Mouse (Mus musculus) G1E (cell line): ENCODE measurements around the gene Lrrc45.

Experiments
- CTCF ChIP-seq: IDR thresholded peaks from 2 replicates; pipeline ENCODE4 v1.5.1; 2012; ENCODE audit warnings: low read depth, low read length, inconsistent platforms, mixed read lengths
- GATA2 ChIP-seq: IDR thresholded peaks from 2 replicates; pipeline ENCODE4 v1.6.1; 2012; ENCODE audit warnings: low read depth, low read length, inconsistent platforms, borderline replicate concordance

DNA sequence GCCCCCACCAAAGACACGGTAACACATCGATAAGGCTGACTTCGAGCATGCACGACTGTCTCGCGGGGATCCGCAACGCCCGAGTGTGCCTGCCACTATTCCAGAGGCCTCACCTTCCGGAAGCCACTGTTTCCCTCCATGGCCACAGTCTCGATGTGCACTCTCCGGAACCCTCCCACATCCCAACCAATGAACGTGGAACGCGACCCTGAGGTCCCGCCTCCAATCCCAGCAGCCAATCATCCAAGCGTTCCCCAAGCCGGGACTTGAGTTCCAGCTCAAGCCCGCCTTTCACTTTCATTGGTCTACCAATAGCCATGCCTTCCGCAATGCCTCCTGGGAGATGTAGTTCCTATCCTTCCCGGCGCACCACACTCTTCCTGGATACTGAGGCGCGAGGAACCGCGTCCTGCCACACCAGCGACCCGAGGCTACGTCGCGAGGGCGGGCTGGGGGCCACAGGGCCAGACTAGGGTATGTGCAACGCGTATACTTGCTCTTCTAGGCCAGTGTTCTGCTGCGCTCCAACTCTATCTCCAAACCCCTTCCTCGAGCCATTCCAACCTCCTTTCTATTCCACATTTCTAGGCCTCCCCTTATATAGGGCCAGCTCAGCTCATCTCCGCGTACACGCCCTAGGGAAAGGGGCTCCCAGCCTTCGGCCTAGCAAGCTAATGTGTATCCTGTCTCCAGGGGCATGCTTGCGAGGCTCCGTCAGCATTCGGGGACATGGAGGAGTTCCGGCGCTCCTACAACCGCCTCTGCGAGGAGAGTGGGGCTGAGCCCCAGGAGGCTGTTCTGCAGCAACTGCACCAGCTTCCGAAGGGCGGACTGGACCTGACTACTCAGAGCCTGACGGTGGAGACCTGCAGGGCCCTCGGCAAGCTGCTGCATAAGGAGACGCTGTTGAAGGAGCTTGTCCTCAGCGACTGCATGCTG lies at the start of gene Lrrc45, which contains the start of gene Cenpx:
- TF ChIP-seq GATA2 (no peak), CTCF (no peak)
